Mouse (Mus musculus) left cerebral cortex, adult 11 months (tissue): ENCODE data around the gene Fhl5.
"Not testable (repeated sequence)": the region's sequence is repeated elsewhere in the genome, so short reads cannot be mapped to it uniquely, and the experiment has no call there.

Source experiments
- DNase-seq: peaks from one replicate; pipeline ENCODE4 v3.0.0; 2022; ENCODE audit warnings: low spot score

Fhl5 gene

DNA sequence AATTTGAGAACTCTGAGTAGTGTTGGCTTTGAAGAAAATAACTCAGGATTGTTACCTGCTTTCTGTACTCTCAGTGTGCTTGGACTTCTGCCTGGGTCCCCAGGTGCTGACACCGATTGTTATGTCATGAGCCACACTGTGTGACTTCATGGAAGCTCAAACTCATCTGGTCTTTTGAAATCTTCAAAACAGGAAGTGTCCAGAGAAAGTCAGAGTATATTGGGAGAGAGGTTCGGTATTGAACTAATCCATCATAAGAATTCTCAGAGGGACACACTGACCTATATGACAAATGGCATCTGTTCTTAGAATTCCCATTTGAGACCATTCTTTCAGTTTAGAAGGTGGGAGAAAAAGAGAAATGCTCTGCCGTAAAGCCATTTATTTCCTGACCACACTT, at the start of gene Fhl5:
TSS of gene Fhl5 (minus strand) at position 101 of the 400 bp plus-strand sequence.
- no peak for DNase-seq

DNA sequence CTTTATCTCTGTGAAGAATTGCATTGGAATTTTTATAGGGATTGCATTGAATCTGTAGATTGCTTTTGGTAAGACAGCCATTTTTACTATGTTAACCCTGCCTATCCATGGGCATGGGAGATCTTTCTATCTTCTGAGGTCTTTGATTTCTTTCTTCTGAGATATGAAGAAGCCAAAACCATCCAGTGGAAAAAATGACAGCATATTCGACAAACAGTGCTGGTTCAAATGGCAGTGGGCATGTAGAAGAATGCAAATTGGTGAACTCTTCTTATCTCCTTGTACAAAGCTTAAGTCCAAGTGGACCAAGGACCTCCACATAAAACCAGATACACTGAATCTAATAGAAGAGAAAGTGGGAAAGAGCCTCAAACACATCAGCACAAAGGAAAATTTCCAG, 42.3 kb upstream of the Fhl5 start:
- not testable (repeated sequence) for DNase-seq

DNA sequence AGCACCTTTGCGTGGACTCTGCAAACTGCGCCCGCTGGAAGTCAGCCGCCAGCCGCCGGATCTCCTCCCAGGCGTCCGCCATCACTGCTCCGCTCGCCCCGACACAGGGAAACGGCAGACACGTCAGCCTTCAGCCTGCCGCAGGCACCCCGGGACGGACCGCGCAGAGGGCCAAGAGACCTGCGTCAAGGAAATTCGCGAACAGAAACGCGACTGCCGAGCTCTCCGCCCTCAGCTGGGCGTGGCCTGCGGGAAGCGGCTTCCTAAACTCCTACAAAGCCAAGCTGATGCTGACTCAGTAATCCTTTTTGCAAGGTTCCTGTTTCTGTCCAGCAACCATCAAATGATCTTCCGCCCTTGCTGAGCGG, 39.0 kb upstream of the Fhl5 start, which contains the start of gene Ufl1:
TSS of gene Ufl1 (minus strand) at position 151 of the 368 bp plus-strand sequence.
- DNase-seq = peak; percentile 89

DNA sequence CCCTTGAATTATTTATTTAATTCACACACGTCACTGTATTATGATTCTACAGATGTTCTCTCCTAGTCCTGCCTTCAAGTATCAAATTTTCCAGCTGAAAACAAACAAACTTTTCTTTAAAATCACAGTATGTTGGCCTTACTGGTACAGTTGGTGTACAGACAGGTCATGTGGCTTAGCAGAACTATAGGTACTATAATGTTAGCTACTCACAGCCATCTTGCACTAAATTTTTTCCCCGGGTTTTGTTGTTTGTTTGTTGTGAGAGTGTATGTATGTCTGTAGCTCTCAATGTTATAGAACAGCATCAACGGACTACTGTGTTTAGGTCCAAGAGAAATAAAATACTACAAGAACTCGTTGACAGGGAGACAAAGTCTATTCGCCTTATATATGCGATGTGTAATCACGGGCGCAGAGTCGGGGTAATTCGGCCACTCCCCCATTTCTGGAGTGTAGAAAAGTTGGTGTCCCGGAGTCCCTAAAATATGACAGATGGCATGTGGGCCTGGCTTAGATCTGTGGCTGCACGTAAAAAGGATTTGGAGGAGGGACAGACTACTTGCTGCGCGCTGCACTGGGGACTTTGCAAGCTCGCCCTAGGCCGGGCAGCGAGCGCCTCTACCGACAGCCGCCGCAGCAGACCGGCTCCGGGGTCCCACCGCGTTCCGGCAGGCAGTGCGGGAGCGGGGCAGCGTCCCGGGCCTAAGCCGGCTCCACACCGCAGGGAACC, 38.4 kb upstream of the Fhl5 start:
- peak; percentile 69 for DNase-seq

DNA sequence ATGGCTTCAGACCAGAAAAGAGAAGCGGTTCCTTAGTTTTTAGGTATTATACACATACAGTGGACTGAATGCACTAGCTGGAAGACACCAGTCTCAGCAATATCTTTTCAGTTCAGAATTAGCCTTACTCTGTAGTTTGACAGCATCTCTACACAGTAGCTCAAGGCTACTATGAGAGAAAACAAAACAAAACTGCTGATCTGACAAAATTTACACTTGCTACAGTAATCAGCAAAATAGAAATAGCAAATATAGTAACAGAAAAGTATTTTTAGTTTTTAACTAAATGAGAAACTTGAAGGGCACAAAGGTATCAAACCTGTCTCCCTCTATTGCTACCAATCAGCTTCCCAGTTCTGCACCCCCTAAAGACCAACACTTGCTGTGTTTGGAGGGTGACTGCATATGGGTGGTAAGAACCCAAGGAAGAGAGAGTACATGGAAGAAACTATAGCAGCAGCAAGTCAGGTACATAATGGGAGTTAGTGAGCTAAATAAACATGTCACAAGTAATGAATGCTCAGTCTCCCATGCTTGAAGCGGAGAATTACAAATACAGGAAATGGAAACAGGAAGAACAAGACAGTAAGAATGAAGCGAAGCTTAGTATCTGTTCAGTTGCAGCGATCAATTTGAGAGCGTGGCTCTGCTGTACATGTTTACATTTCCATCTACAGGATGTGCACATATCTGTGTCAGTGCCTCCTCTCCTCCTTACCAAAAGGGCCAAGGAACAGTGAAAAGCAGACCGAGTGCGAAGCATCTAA, 30.4 kb upstream of the Fhl5 start:
- DNase-seq = no peak

DNA sequence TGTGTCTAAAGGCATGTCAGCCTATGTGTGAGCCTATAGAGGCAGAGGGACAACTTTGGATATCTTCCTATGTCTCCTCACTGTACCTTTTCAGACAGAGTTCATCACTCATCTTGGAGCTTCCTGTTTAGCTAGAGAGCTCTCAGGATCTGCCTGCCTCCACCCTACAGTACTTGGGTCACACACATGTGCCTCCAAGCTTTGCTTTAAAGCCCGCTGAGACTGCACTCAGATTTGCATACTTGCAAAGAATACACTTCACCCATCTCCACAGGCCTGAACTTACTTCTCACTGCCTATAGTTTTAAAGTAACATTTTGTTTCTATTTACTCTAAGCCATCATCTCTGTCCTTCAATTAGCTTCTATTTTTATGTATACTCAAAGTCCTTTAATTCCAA, 29.2 kb upstream of the Fhl5 start:
- DNase-seq = no peak

DNA sequence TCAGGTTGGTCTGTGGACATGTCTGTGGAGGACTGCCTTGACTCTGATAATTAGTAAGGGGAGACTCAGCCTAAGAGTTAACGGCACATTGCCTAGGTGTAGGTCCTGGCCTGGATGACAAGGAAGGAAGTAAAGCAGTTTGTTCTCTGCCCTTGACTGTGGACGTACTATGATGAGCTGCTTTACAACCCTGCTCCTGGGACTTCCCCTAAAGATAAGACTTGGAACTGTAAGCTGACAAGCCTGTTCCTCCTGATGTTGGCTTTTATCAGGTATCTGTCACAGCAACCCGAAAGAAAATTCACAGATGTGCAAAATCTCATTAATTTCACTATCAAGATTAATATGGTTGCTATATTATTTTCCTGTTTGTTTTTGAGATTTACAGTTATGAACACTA, 24.5 kb upstream of the Fhl5 start:
- DNase-seq = no peak

DNA sequence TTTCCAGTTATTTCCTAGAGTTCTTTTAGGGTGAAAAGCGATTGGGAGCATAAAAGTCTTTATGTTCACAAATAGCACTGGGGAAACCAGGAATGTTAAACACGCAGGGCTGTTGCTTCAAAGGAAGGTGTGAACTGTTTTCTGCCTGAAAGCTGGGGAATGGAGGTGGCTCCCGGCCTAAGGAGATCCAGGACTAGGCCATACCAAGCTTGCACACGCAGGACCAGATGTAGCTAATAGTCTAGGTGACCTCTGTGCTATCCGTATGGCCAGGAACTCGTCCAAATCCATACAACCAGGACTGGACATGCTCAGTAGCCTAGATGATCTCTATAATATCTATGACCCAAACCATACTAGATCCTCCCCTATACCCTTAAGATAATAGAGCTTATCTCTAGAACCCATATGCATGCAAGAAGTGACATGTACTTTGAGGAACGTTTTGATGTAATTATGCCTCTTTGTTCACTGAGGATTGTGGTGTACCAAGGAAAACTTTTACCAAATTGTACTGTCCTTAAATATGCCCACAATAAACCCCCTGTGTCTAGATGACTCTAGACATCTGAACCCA, 15.2 kb upstream of the Fhl5 start:
- no peak for DNase-seq

DNA sequence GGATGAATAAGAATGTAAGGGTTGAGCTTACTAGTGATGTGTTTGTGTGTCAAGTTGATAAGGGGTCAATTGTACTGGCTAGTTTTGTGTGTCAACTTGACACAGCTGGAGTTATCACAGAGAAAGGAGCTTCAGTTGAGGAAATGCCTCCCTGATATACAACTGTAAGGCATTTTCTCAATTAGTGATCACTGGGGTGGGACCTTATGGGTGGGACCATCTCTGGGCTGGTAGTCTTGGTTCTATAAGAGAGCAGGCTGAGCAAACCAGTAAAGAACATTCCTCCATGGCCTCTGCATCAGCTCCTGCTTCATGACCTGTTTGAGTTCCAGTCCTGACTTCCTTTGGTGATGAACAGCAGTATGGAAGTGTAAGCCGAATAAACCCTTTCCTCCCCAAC, 7.0 kb downstream of the Fhl5 start:
- DNase-seq = not testable (repeated sequence)

DNA sequence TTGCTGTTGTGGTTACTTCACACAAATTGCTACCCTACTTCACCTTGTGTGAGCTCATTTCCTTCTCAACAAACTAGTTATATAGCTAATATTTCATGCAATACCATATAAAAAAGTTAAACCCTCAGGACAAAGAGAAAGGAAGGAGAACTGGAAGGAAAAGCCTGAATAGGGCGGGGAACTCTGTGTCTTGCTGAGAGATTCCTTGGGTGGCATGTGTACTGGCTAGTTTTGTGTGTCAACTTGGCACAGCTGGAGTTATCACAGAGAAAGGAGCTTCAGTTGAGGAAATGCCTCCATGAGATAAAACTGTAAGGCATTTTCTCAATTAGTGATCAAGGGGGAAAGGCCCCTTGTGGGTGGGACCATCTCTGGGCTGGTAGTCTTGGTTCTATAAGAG, 8.9 kb downstream of the Fhl5 start:
- not testable (repeated sequence) for DNase-seq

DNA sequence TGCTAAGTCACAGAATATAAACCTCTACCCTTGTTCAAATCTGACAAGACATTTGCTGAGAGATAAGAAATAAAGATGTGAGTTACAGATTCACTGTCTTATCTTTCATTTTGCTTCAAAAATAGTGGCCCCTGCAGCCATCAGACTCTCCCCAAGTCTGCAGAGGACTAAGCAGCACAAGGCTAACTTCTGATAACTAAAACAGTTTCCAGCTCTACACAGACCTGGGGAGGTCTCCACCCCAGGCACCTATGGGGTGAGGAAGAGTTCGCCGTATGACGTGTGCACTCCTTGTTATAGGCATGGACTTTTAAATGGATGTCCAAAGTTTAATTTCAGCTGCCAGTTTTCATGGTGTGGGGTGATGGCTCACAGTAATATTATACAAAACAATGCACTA, 10.1 kb downstream of the Fhl5 start:
- DNase-seq = no peak

DNA sequence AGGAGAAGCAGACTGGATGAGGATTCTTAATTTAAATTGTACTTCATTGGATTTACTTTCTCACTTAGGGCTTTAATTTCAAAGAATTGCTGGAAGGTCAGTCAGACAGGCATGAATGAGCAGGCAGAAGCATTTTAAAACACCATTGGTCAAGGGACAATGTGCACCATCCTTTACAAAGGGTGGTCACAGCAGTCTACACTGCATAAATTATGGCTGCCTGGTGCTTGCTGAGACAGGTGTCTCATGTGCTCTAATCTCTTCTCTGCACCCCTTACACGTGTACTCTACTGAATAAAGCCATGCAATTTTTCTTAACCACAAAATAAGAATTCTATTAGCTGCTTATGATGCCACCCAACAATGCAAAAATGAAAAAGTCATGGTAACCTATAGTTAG, 15.1 kb downstream of the Fhl5 start:
- DNase-seq = no peak

DNA sequence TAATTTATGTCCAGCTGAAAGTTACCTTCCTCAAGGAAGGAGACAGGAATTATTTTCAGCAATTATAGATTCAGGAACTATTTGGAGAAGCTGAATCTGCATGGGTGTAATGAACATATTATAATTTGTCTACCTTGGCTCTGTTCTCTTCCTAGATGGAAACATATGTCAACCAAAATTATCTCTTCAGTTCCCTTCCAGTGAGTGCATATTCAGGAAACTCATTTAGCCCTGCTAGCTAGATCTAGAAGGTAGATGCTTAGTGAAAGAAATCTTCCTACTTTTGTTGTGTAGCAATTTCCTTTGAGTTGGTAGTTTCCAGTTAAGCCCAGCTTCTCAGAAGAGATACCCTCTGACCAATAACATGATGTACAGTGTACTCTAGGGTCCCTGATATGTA, 20.7 kb downstream of the Fhl5 start:
- DNase-seq = no peak

DNA sequence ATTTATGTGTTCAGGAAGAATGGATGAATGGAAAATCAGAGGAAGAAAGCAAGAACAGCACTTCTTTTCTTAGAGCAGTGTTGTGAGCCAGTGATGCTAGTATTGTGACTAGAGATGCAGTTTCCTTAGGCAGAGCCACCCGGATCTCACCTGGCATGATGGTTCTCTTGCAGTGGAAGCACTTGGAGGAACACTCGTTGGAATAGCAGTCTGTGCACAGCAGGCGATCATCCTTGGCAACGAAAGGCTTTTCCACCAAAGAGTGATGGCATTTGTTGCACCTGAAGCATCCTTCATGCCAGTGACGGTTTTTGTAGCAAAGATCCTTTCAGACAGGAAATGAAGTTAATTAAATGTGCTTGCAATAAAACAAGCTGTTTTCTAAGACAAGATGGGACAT, 29.2 kb downstream of the Fhl5 start:
- DNase-seq = no peak

DNA sequence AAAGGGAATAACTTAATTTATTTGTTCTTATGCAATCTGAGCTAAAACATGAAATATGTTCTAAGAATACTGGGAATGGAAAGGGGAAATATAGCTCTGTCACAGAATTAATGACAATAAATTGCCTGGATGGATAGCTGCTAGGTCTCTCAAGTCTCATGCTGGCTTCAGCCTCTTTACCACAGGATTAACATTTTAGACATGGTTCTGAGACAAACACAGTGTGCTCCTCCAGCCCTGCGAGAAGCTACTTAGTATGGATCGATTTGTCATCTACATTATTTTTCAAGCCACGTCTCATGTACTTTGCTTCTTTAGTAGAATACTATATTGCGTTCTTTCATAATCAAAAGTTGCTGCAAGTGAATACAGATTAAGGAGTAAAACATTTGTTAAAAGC, 36.5 kb downstream of the Fhl5 start:
- DNase-seq = no peak

DNA sequence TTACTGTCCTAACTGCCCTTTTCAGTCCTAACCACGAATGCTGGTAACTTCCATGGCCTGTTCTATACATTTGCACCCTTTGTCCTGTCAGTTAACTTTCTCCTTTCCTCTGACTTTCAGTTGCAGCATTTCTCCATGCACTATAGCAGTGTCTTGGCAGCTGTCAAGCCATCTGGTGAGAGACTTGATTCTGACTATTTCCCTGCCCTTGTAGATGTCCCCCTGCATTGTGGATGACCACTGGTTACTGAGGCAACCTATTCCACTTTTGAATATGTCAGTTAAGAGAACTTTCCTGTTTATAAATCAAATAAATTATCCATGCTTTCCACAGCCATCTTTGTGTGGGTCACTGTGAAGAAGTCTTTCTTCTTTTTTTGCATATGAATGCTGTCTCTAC, 45.4 kb downstream of the Fhl5 start:
- no peak for DNase-seq

DNA sequence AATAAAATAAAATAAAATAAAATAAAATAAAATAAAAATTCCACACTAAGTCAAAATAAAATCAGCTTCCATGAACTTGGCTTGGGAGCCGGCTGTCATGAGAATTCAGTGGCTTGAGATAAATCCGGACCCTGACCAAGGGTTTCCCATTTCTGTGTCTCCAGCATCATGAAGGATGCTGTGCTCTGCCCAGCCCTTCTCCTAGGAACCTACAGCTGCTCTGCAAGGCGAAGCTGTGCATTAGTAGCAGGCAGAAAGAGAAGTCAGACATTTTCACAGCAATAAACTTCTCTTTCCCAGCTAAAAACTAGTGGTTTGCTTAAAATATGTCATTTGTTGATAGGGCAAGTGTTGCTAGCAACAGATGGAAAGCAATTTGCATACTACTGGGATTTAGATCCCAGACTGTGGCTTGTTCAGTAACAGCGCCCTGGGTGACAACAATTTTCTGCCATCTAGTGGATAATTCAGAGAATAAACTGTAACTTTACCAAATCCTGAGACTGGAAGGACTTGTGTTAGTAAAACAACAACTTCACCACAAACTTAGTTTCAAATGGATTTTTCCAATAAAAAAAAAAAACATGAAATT, 63.0 kb downstream of the Fhl5 start:
- DNase-seq = peak; percentile 17
